Mouse (Mus musculus) v-Abl transformed pro-B cells (cell line): ENCODE data around the gene Ogg1.

Experiments used
- in situ Hi-C, 2 experiments: fragments of 400-800 bp; cut with MboI; formaldehyde crosslinking; loops; one replicate each; pipeline ENCODE4 v1.15.1; 2025; ENCODE audit not compliant: unreplicated experiment in 2 of 2

Ogg1 gene

GRCm38 (mm10) chr6:113326533-113327315 lies at the start of gene Ogg1:
Gene Ogg1, plus strand, starts transcription at chr6:113326972.
- in situ Hi-C loops, result loop anchor here (5.0 to 25.0 kb wide), 2 partner anchors 51 to 614 kb away; partner anchors contain the start of genes Arpc4 (in 2 of the 2) and Tada3 (in 2 of the 2)

GRCm38 (mm10) chr6:113281676-113282075 lies 45.1 kb upstream of the Ogg1 start:
- in situ Hi-C loops, result no loop called here

- in situ Hi-C loops, result no loop called here
These were observed 44.5 kb upstream of the Ogg1 start, which contains the start of gene Cpne9 for GRCm38 (mm10) chr6:113282101-113282802. Gene Cpne9, plus strand, starts transcription at chr6:113282307.

- in situ Hi-C loops, result no loop called here
These were observed 43.8 kb upstream of the Ogg1 start for GRCm38 (mm10) chr6:113282969-113283368.

GRCm38 (mm10) chr6:113283500-113283899 lies 43.3 kb upstream of the Ogg1 start:
- in situ Hi-C loops, result no loop called here

- in situ Hi-C loops, result no loop called here
These were observed 41.8 kb upstream of the Ogg1 start for GRCm38 (mm10) chr6:113284931-113285330.

GRCm38 (mm10) chr6:113286316-113286715 lies 40.5 kb upstream of the Ogg1 start:
- in situ Hi-C loops, result no loop called here

- in situ Hi-C loops, result no loop called here
These were observed 39.5 kb upstream of the Ogg1 start for GRCm38 (mm10) chr6:113287236-113287635.

GRCm38 (mm10) chr6:113289346-113289745 lies 37.4 kb upstream of the Ogg1 start:
- in situ Hi-C loops, result no loop called here

GRCm38 (mm10) chr6:113290346-113290745 lies 36.4 kb upstream of the Ogg1 start:
- in situ Hi-C loops, result no loop called here

GRCm38 (mm10) chr6:113292938-113293337 lies 33.8 kb upstream of the Ogg1 start:
- in situ Hi-C loops, result no loop called here

GRCm38 (mm10) chr6:113296046-113296445 lies 30.7 kb upstream of the Ogg1 start:
- in situ Hi-C loops, result no loop called here

- in situ Hi-C loops, result no loop called here
These were observed 30.1 kb upstream of the Ogg1 start for GRCm38 (mm10) chr6:113296639-113297038.

- in situ Hi-C loops, result loop anchor here (5.0 to 10.0 kb wide), 4 partner anchors 39 to 599 kb away; partner anchors contain the start of gene Thumpd3 (in 1 of the 2)
These were observed 25.4 kb upstream of the Ogg1 start for GRCm38 (mm10) chr6:113301350-113301749.

- in situ Hi-C loops, result loop anchor here (5.0 to 10.0 kb wide), 4 partner anchors 40 to 600 kb away; partner anchors contain the start of gene Thumpd3 (in 1 of the 2)
These were observed 24.5 kb upstream of the Ogg1 start for GRCm38 (mm10) chr6:113302258-113302657.

- in situ Hi-C loops, result loop anchor here (5.0 to 10.0 kb wide), 2 partner anchors 134 to 262 kb away; partner anchors contain the start of gene Thumpd3 (in 1 of the 2)
These were observed 20.3 kb upstream of the Ogg1 start for GRCm38 (mm10) chr6:113306322-113306985.

- in situ Hi-C loops, result loop anchor here (5.0 to 10.0 kb wide), 2 partner anchors 135 to 262 kb away; partner anchors contain the start of gene Thumpd3 (in 1 of the 2)
These were observed 19.8 kb upstream of the Ogg1 start, which contains the start of gene Brpf1 for GRCm38 (mm10) chr6:113306986-113307349. Gene Brpf1, plus strand, starts transcription at chr6:113307137.

- in situ Hi-C loops, result loop anchor here (5.0 to 10.0 kb wide), 2 partner anchors 135 to 263 kb away; partner anchors contain the start of gene Thumpd3 (in 1 of the 2)
These were observed 19.2 kb upstream of the Ogg1 start for GRCm38 (mm10) chr6:113307481-113308121.

- in situ Hi-C loops, result loop anchor here (5.0 to 10.0 kb wide), 2 partner anchors 136 to 263 kb away; partner anchors contain the start of gene Thumpd3 (in 1 of the 2)
These were observed 18.6 kb upstream of the Ogg1 start for GRCm38 (mm10) chr6:113308141-113308540.

- in situ Hi-C loops, result loop anchor here in 1 of 2 experiments (5.0 kb wide), 1 partner anchor 274 kb away; no protein-coding TSS in a partner anchor
These were observed 10.8 kb upstream of the Ogg1 start for GRCm38 (mm10) chr6:113315972-113316371.
